Mouse (Mus musculus): ENCODE measurements around the gene Dzank1. TPM values are rescaled to one million over a fixed set of nuclear protein-coding genes. Genes with fewer than 3 reads are reported as not detected.

Dzank1 gene
- polyA plus RNA-seq, 1 experiment from 2014 or later = 4.1 TPM

- DNase-seq (ENCODE audit: low spot score) = no peak
- no peak overlapping the region for H3K27ac ChIP-seq (ENCODE audit: low read depth, low read length)
- no peaks in the 10 kb centered on the region for H3K27me3 ChIP-seq (ENCODE audit: control insufficient read depth, insufficient read depth, low read length)
- no peak overlapping the region for H3K4me3 ChIP-seq (ENCODE audit: low read depth, low read length)
- H3K4me2 ChIP-seq (ENCODE audit: low read depth) = no peak overlapping the region
- no peaks in the 10 kb centered on the region for H3K9me3 ChIP-seq (ENCODE audit: control insufficient read depth, low read length)
- H3K36me3 ChIP-seq (ENCODE audit: control insufficient read depth, insufficient read depth, low read length) = no peaks in the 10 kb centered on the region
- 94% methylated on average over 5 of the region's 5 CpGs for WGBS
- H3K4me1 ChIP-seq (ENCODE audit: control insufficient read depth, insufficient read depth, low read length) = no peaks in the 10 kb centered on the region
- H3K9ac ChIP-seq (ENCODE audit: low read length) = no peak overlapping the region
- ATAC-seq (ENCODE audit: insufficient read depth, low FRiP score, low TSS enrichment) = no peak
Observed at GRCm38 (mm10) chr2:144489342-144489741, 37.9 kb downstream of the Dzank1 start.

- Histone ChIP-seq H3K27me3 (ENCODE audit: control insufficient read depth, insufficient read depth, low read length) (no peaks in the 10 kb centered on the region), H3K27ac (ENCODE audit: low read depth, low read length) (no peak overlapping the region), H3K36me3 (ENCODE audit: control insufficient read depth, insufficient read depth, low read length) (no peaks in the 10 kb centered on the region), H3K9ac (ENCODE audit: low read length) (no peak overlapping the region), H3K4me3 (ENCODE audit: low read depth, low read length) (no peak overlapping the region), H3K4me2 (ENCODE audit: low read depth) (no peak overlapping the region), H3K9me3 (ENCODE audit: control insufficient read depth, low read length) (no peaks in the 10 kb centered on the region), H3K4me1 (ENCODE audit: control insufficient read depth, insufficient read depth, low read length) (no peaks in the 10 kb centered on the region)
- DNase-seq (ENCODE audit: low spot score) (no peak), ATAC-seq (ENCODE audit: insufficient read depth, low FRiP score, low TSS enrichment) (no peak)
- WGBS = 71% methylated on average over 6 of the region's 6 CpGs
Observed at GRCm38 (mm10) chr2:144487476-144487875, 39.7 kb downstream of the Dzank1 start.

- no peak overlapping the region for H3K4me2 ChIP-seq (ENCODE audit: low read depth)
- WGBS = 86% methylated on average over 7 of the region's 7 CpGs
- H3K9me3 ChIP-seq (ENCODE audit: control insufficient read depth, low read length) = no peaks in the 10 kb centered on the region
- H3K9ac ChIP-seq (ENCODE audit: low read length) = no peak overlapping the region
- no peak overlapping the region for H3K27ac ChIP-seq (ENCODE audit: low read depth, low read length)
- no peak overlapping the region for H3K4me3 ChIP-seq (ENCODE audit: low read depth, low read length)
- DNase-seq (ENCODE audit: low spot score) (no peak), ATAC-seq (ENCODE audit: insufficient read depth, low FRiP score, low TSS enrichment) (no peak)
- no peaks in the 10 kb centered on the region for H3K36me3 ChIP-seq (ENCODE audit: control insufficient read depth, insufficient read depth, low read length)
- H3K27me3 ChIP-seq (ENCODE audit: control insufficient read depth, insufficient read depth, low read length) = no peaks in the 10 kb centered on the region
- H3K4me1 ChIP-seq (ENCODE audit: control insufficient read depth, insufficient read depth, low read length) = no peaks in the 10 kb centered on the region
Observed at GRCm38 (mm10) chr2:144485439-144485838, 41.8 kb downstream of the Dzank1 start.

- Histone ChIP-seq H3K4me3 (ENCODE audit: low read depth, low read length) (no peak overlapping the region), H3K27me3 (ENCODE audit: control insufficient read depth, insufficient read depth, low read length) (no peaks in the 10 kb centered on the region), H3K4me2 (ENCODE audit: low read depth) (no peak overlapping the region), H3K4me1 (ENCODE audit: control insufficient read depth, insufficient read depth, low read length) (no peaks in the 10 kb centered on the region), H3K27ac (ENCODE audit: low read depth, low read length) (no peak overlapping the region), H3K9me3 (ENCODE audit: control insufficient read depth, low read length) (no peaks in the 10 kb centered on the region), H3K9ac (ENCODE audit: low read length) (no peak overlapping the region), H3K36me3 (ENCODE audit: control insufficient read depth, insufficient read depth, low read length) (no peaks in the 10 kb centered on the region)
- DNase-seq (ENCODE audit: low spot score) = no peak
- no peak for ATAC-seq (ENCODE audit: insufficient read depth, low FRiP score, low TSS enrichment)
- WGBS = 88% methylated on average over 1 of the region's 1 CpGs
Observed at GRCm38 (mm10) chr2:144484084-144484483, 43.1 kb downstream of the Dzank1 start.

- Histone ChIP-seq H3K36me3 (ENCODE audit: control insufficient read depth, insufficient read depth, low read length) (no peaks in the 10 kb centered on the region), H3K27me3 (ENCODE audit: control insufficient read depth, insufficient read depth, low read length) (no peaks in the 10 kb centered on the region), H3K9ac (ENCODE audit: low read length) (no peak overlapping the region), H3K4me2 (ENCODE audit: low read depth) (no peak overlapping the region), H3K4me1 (ENCODE audit: control insufficient read depth, insufficient read depth, low read length) (no peaks in the 10 kb centered on the region), H3K9me3 (ENCODE audit: control insufficient read depth, low read length) (no peaks in the 10 kb centered on the region), H3K27ac (ENCODE audit: low read depth, low read length) (no peak overlapping the region), H3K4me3 (ENCODE audit: low read depth, low read length) (no peak overlapping the region)
- DNase-seq (ENCODE audit: low spot score) (no peak), ATAC-seq (ENCODE audit: insufficient read depth, low FRiP score, low TSS enrichment) (no peak)
- WGBS = 87% methylated on average over 2 of the region's 2 CpGs
Observed at GRCm38 (mm10) chr2:144479421-144479820, 47.8 kb downstream of the Dzank1 start.

GRCm38 (mm10) chr2:144467203-144467602 is 60.0 kb downstream of the Dzank1 start:
- Histone ChIP-seq H3K27me3 (ENCODE audit: control insufficient read depth, insufficient read depth, low read length) (no peaks in the 10 kb centered on the region), H3K4me2 (ENCODE audit: low read depth) (no peak overlapping the region), H3K36me3 (ENCODE audit: control insufficient read depth, insufficient read depth, low read length) (no peaks in the 10 kb centered on the region), H3K4me3 (ENCODE audit: low read depth, low read length) (no peak overlapping the region), H3K9ac (ENCODE audit: low read length) (no peak overlapping the region), H3K27ac (ENCODE audit: low read depth, low read length) (no peak overlapping the region), H3K9me3 (ENCODE audit: control insufficient read depth, low read length) (no peaks in the 10 kb centered on the region), H3K4me1 (ENCODE audit: control insufficient read depth, insufficient read depth, low read length) (no peaks in the 10 kb centered on the region)
- DNase-seq (ENCODE audit: low spot score) = no peak
- WGBS = 68% methylated on average over 5 of the region's 5 CpGs
- ATAC-seq (ENCODE audit: insufficient read depth, low FRiP score, low TSS enrichment) = no peak

GRCm38 (mm10) chr2:144465876-144466575 is 61.2 kb downstream of the Dzank1 start:
- H3K9me3 ChIP-seq (ENCODE audit: control insufficient read depth, low read length) = no peaks in the 10 kb centered on the region
- ATAC-seq (ENCODE audit: insufficient read depth, low FRiP score, low TSS enrichment) (no peak), DNase-seq (ENCODE audit: low spot score) (no peak)
- no peaks in the 10 kb centered on the region for H3K4me1 ChIP-seq (ENCODE audit: control insufficient read depth, insufficient read depth, low read length)
- H3K36me3 ChIP-seq (ENCODE audit: control insufficient read depth, insufficient read depth, low read length) = no peaks in the 10 kb centered on the region
- H3K4me2 ChIP-seq (ENCODE audit: low read depth) = no peak overlapping the region
- no peak overlapping the region for H3K27ac ChIP-seq (ENCODE audit: low read depth, low read length)
- 84% methylated on average over 14 of the region's 14 CpGs for WGBS
- H3K27me3 ChIP-seq (ENCODE audit: control insufficient read depth, insufficient read depth, low read length) = no peaks in the 10 kb centered on the region
- H3K4me3 ChIP-seq (ENCODE audit: low read depth, low read length) = no peak overlapping the region
- H3K9ac ChIP-seq (ENCODE audit: low read length) = no peak overlapping the region

- no peak overlapping the region for H3K9ac ChIP-seq (ENCODE audit: low read length)
- H3K36me3 ChIP-seq (ENCODE audit: control insufficient read depth, insufficient read depth, low read length) = no peaks in the 10 kb centered on the region
- no peak overlapping the region for H3K27ac ChIP-seq (ENCODE audit: low read depth, low read length)
- H3K9me3 ChIP-seq (ENCODE audit: control insufficient read depth, low read length) = no peaks in the 10 kb centered on the region
- DNase-seq (ENCODE audit: low spot score) (no peak), ATAC-seq (ENCODE audit: insufficient read depth, low FRiP score, low TSS enrichment) (no peak)
- H3K4me2 ChIP-seq (ENCODE audit: low read depth) = no peak overlapping the region
- no peaks in the 10 kb centered on the region for H3K27me3 ChIP-seq (ENCODE audit: control insufficient read depth, insufficient read depth, low read length)
- H3K4me1 ChIP-seq (ENCODE audit: control insufficient read depth, insufficient read depth, low read length) = no peaks in the 10 kb centered on the region
- H3K4me3 ChIP-seq (ENCODE audit: low read depth, low read length) = no peak overlapping the region
- WGBS = 81% methylated on average over 9 of the region's 9 CpGs
Observed at GRCm38 (mm10) chr2:144464799-144465760, 62.1 kb downstream of the Dzank1 start.
